9 mouse cellular contexts compared by ENCODE assay signal in the genomic region with DNA sequence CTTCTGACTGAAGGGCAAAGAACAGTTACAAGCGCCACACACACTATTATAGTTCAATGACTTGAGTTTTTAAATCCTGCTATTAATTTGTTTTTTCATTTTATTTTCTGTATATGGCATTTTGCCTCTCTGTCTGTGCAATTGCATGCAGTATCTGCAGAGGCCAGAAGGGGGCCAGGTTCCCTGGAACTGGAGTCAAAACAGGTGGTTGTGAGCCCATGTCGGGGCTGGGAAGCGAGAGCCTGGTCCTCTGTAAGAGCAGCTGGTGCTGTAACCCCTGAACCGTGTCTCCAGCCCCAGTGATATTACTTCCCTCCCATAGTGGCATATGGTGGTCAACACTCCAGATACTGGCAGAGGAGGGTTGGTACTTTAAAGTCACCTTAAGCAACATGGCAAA. TPM values are rescaled to one million over a fixed set of nuclear protein-coding genes. Genes with fewer than 3 reads are reported as not detected.
DNase-seq lines count a peak whose midpoint lies in the region; ATAC-seq and TF ChIP-seq lines count a peak whose summit lies in the region.
"Had no signal": no experiment of that assay in that cellular context is flagged by ENCODE, and none has a peak within 500 bp of the region (broad histone marks: within the 10 kb centered on the region; RNA-seq: fewer than 3 reads in every experiment).

No protein-coding gene starts in this region.

- H3K27me3 ChIP-seq in intestine, postnatal 0 days (replicated peaks; ENCODE audit: control insufficient read depth, insufficient read depth, low read length) = no peaks in the 10 kb centered on the region
- no peaks in the 10 kb centered on the region for H3K27me3 ChIP-seq in liver, postnatal 0 days (ENCODE audit: insufficient read depth, low read length)

- TF ChIP-seq EP300 in liver, postnatal 0 days (IDR thresholded peaks at IDR 0.05; ENCODE audit: low read depth) = no peak

- 16% methylated on average over 4 of the region's 4 CpGs for WGBS in intestine, postnatal 0 days
- WGBS in liver, postnatal 0 days (ENCODE audit: insufficient replicate concordance) = 19% methylated on average over 4 of the region's 4 CpGs

- peak; percentile 82 for TF ChIP-seq CTCF in intestine, postnatal 0 days (IDR thresholded peaks at IDR 0.05; ENCODE audit: low read depth)
- peak; percentile 83 for TF ChIP-seq CTCF in liver, postnatal 0 days (IDR thresholded peaks at IDR 0.05; ENCODE audit: low read depth)

- no peaks in the 10 kb centered on the region for H3K9me3 ChIP-seq in intestine, postnatal 0 days (ENCODE audit: control insufficient read depth)
- no peaks in the 10 kb centered on the region for H3K9me3 ChIP-seq in liver, postnatal 0 days (ENCODE audit: low read length)

- no peaks in the 10 kb centered on the region for H3K4me1 ChIP-seq in intestine, postnatal 0 days (replicated peaks; ENCODE audit: control insufficient read depth, insufficient read depth, low read length)
- peaks cover 29% of the 10 kb centered on the region for H3K4me1 ChIP-seq in liver, postnatal 0 days (ENCODE audit: insufficient read depth)
- H3K4me1 ChIP-seq: midbrain, embryonic 12.5 days had no signal

- no peak overlapping the region for H3K27ac ChIP-seq in intestine, postnatal 0 days (ENCODE audit: low read depth, low read length)
- H3K27ac ChIP-seq in liver, postnatal 0 days (ENCODE audit: low read depth) = peak overlapping the region; percentile 71
- H3K27ac ChIP-seq: midbrain, embryonic 12.5 days had no signal

- ATAC-seq in cerebellum, adult (ENCODE audit: insufficient number of reproducible peaks, low FRiP score, low TSS enrichment) = no peak
- 0 out of 2 replicates have a peak, but pooled peaks have one; percentile 17 for ATAC-seq in intestine, postnatal 0 days
- peak; percentile 47 for ATAC-seq in liver, postnatal 0 days

- H3K36me3 ChIP-seq in intestine, postnatal 0 days (ENCODE audit: control insufficient read depth, insufficient read depth) = no peaks in the 10 kb centered on the region
- peaks cover 2% of the 10 kb centered on the region; the same call in 1 of the 2 replicates for H3K36me3 ChIP-seq in liver, postnatal 0 days (replicated peaks; ENCODE audit: insufficient read depth, low read length)
- H3K36me3 ChIP-seq: midbrain, embryonic 12.5 days had no signal

- no peak overlapping the region for H3K4me3 ChIP-seq in intestine, postnatal 0 days (ENCODE audit: low read depth, low read length)
- no peak overlapping the region for H3K4me3 ChIP-seq in liver, postnatal 0 days (ENCODE audit: low read depth, low read length)
- H3K4me3 ChIP-seq: midbrain, embryonic 12.5 days had no signal

- peak; percentile 55 for DNase-seq in cerebellum, adult 11 months
- peak; percentile 76 for DNase-seq in right cerebral cortex, postnatal 14 days
- DNase-seq in right cerebral cortex, postnatal 36 days (ENCODE audit: low spot score in 2 of 2) = no peak
- DNase-seq in embryo, embryonic 11.5 days (ENCODE audit: low read depth, low spot score) = peak; percentile 49
- DNase-seq in liver, postnatal 0 days = peak; percentile 83
- peak; percentile 65 for DNase-seq in spleen, adult 12 weeks (ENCODE audit: low spot score)

- H3K4me2 ChIP-seq in intestine, postnatal 0 days (replicated peaks; ENCODE audit: low read depth) = no peak overlapping the region
- H3K4me2 ChIP-seq in liver, postnatal 0 days (ENCODE audit: low read depth, low read length) = no peak overlapping the region
- H3K4me2 ChIP-seq: midbrain, embryonic 12.5 days had no signal

- H3K9ac ChIP-seq in intestine, postnatal 0 days (ENCODE audit: low read depth, low read length) = no peak overlapping the region
- H3K9ac ChIP-seq in liver, postnatal 0 days (replicated peaks) = no peak overlapping the region
- H3K9ac ChIP-seq: midbrain, embryonic 12.5 days had no signal

RNA-seq across cellular contexts. Expression of a gene that starts 5.5 kb away (rescaled TPM):
- 0.64 and 0.78 TPM in 2 replicates for polyA plus RNA-seq in intestine, postnatal 0 days (2015; fragmentation: Nextera tagmentation; extraction: Ambion mirVana)
- 4.0 and 4.4 TPM in 2 replicates for polyA plus RNA-seq in liver, postnatal 0 days (2015; fragmentation: Nextera tagmentation; extraction: Ambion mirVana)

RNA-seq across cellular contexts. Expression of a gene that starts 18.6 kb away (rescaled TPM):
- 0.50 and 0.74 TPM in 2 replicates for polyA plus RNA-seq in intestine, postnatal 0 days (2015; fragmentation: Nextera tagmentation; extraction: Ambion mirVana)
- 6.3 and 7.4 TPM in 2 replicates for polyA plus RNA-seq in liver, postnatal 0 days (2015; fragmentation: Nextera tagmentation; extraction: Ambion mirVana)

RNA-seq across cellular contexts. Expression of a gene that starts 22.4 kb away (rescaled TPM):
- polyA plus RNA-seq in intestine, postnatal 0 days (2015; fragmentation: Nextera tagmentation; extraction: Ambion mirVana) = 58.6 and 61.1 TPM in 2 replicates
- 29.2 and 30.6 TPM in 2 replicates for polyA plus RNA-seq in liver, postnatal 0 days (2015; fragmentation: Nextera tagmentation; extraction: Ambion mirVana)

RNA-seq across cellular contexts. Expression of a gene that starts 26.4 kb away (rescaled TPM):
- 188 and 195 TPM in 2 replicates for polyA plus RNA-seq in intestine, postnatal 0 days (2015; fragmentation: Nextera tagmentation; extraction: Ambion mirVana)
- polyA plus RNA-seq in liver, postnatal 0 days (2015; fragmentation: Nextera tagmentation; extraction: Ambion mirVana) = 18.3 and 19.2 TPM in 2 replicates

RNA-seq across cellular contexts. Expression of a gene that starts 36.0 kb away (rescaled TPM):
- polyA plus RNA-seq in intestine, postnatal 0 days (2015; fragmentation: Nextera tagmentation; extraction: Ambion mirVana) = 0.76 and 1.0 TPM in 2 replicates
- polyA plus RNA-seq in liver, postnatal 0 days (2015; fragmentation: Nextera tagmentation; extraction: Ambion mirVana) = not detected in 2 replicates

Comparison
In these comparisons a context has a peak if more than half of its experiments do, and no peak if none do; other contexts are left out.
1. DNase-seq: peak in cerebellum, adult 11 months (single experiment), right cerebral cortex, postnatal 14 days (single experiment), embryo, embryonic 11.5 days (single experiment), liver, postnatal 0 days (single experiment) and spleen, adult 12 weeks (single experiment); none in right cerebral cortex, postnatal 36 days (0 of 2).